Mouse (Mus musculus): ENCODE results near the gene C130032M10Rik.

GRCm38 (mm10) chr9:114554355-114554979 is 39.0 kb downstream of the C130032M10Rik start:
- no peak for TF ChIP-seq CTCF (IDR thresholded peaks at IDR 0.05; ENCODE audit: control insufficient read depth, insufficient read depth, insufficient read length)
- TF ChIP-seq MAX (IDR thresholded peaks at IDR 0.05), result no peak
- TF ChIP-seq USF1 (IDR thresholded peaks at IDR 0.05; ENCODE audit: low read depth), result no peak
- TF ChIP-seq FOSL1 (IDR thresholded peaks at IDR 0.05; ENCODE audit: insufficient read depth, low read length, poor library complexity, severe bottlenecking), result no peak
- TF ChIP-seq CEBPB (IDR thresholded peaks at IDR 0.05; ENCODE audit: low read depth), result no peak
- no peak for TF ChIP-seq MYOG (IDR thresholded peaks at IDR 0.05; ENCODE audit: control insufficient read depth, extremely low read depth, insufficient read length)
- TF ChIP-seq MYOD1 (IDR thresholded peaks at IDR 0.05; ENCODE audit: control insufficient read depth, insufficient read length, low read depth), result no peak
